Mouse (Mus musculus) embryo, embryonic 9.5 days (tissue): Measurements from ENCODE around the gene Hspb2.

ENCODE experiments used
- DNase-seq: peaks from one replicate; pipeline ENCODE4 v3.0.0-alpha.2; 2017; ENCODE audit errors: extremely low spot score

Gene Hspb2

GRCm38 (mm10) chr9:50714188-50714587 is 38.0 kb downstream of the Hspb2 start:
- DNase-seq, result no peak

GRCm38 (mm10) chr9:50711337-50711736 is 40.8 kb downstream of the Hspb2 start:
- DNase-seq, result no peak

- no peak for DNase-seq
Observed at GRCm38 (mm10) chr9:50709108-50709507, 43.0 kb downstream of the Hspb2 start.

- DNase-seq, result no peak
Observed at GRCm38 (mm10) chr9:50704907-50705306, 47.2 kb downstream of the Hspb2 start.
